Mouse (Mus musculus) ES-Bruce4 (cell line): ENCODE measurements around the gene Stx12. TPM values are rescaled to one million over a fixed set of nuclear protein-coding genes. Genes with fewer than 3 reads are reported as not detected.
A peak's percentile ranks its signal among the peaks of the same experiment; 100 is the strongest.

Experiments
- H3K27ac ChIP-seq: 2 replicates; pipeline ENCODE4 v1.5.1; 2012; ENCODE audit warnings: low read length, inconsistent platforms; ENCODE audit not compliant: insufficient read depth
- H3K27me3 ChIP-seq: 2 replicates; pipeline ENCODE4 v1.6.1; 2012; ENCODE audit warnings: mild to moderate bottlenecking, low read length, inconsistent platforms; ENCODE audit not compliant: control insufficient read depth, poor library complexity, insufficient read depth, severe bottlenecking
- H3K36me3 ChIP-seq: 2 replicates; pipeline ENCODE4 v1.6.1; 2012; ENCODE audit warnings: inconsistent platforms, mild to moderate bottlenecking, low read length, moderate library complexity; ENCODE audit not compliant: control insufficient read depth, poor library complexity, insufficient read depth, severe bottlenecking
- H3K4me1 ChIP-seq: one replicate; pipeline ENCODE4 v1.8.1; 2011; ENCODE audit warnings: low read length; ENCODE audit not compliant: control insufficient read depth, insufficient read depth
- H3K4me3 ChIP-seq: 2 replicates; pipeline ENCODE4 v1.5.1; 2011; ENCODE audit warnings: low read depth, mild to moderate bottlenecking, low read length
- H3K9ac ChIP-seq: 2 replicates; pipeline ENCODE4 v1.6.1; 2012; ENCODE audit warnings: low read depth, mild to moderate bottlenecking, inconsistent platforms; ENCODE audit not compliant: poor library complexity, severe bottlenecking
- H3K9me3 ChIP-seq: replicated peaks from 2 replicates; pipeline ENCODE4 v1.6.1; 2012; ENCODE audit warnings: mild to moderate bottlenecking, low read length, inconsistent platforms; ENCODE audit not compliant: control insufficient read depth, poor library complexity, insufficient read depth, severe bottlenecking
- CTCF ChIP-seq: IDR thresholded peaks from one replicate; pipeline ENCODE4 v1.8.1; 2011; ENCODE audit warnings: low read depth, low read length
- EP300 ChIP-seq: IDR thresholded peaks from 2 replicates; pipeline ENCODE4 v1.6.1; 2011; ENCODE audit warnings: low read depth, low read length; ENCODE audit not compliant: insufficient read depth
- POLR2A ChIP-seq: IDR thresholded peaks from one replicate; pipeline ENCODE4 v1.8.1; 2011; ENCODE audit warnings: low read length; ENCODE audit not compliant: insufficient read depth
- polyA plus RNA-seq: library from polyadenylated mRNA; stranded (reverse); fragments of >200 nt; gene quantifications from 2 replicates; pipeline ENCODE4 v1.2.4, GENCODE M21; 2011; ENCODE audit warnings: low read depth; ENCODE audit not compliant: missing spikeins, insufficient read depth, insufficient read length

Stx12 gene
- polyA plus RNA-seq, 1 experiment = 58.4 TPM

- Histone ChIP-seq H3K4me1 (no peaks in the 10 kb centered on the region), H3K9ac (no peak overlapping the region), H3K4me3 (no peak overlapping the region), H3K9me3 (no peaks in the 10 kb centered on the region), H3K27ac (no peak overlapping the region), H3K27me3 (no peaks in the 10 kb centered on the region), H3K36me3 (no peaks in the 10 kb centered on the region; the same call in 1 of the 2 replicates)
- no peak for TF ChIP-seq CTCF
- no peak for TF ChIP-seq EP300
- TF ChIP-seq POLR2A = no peak
These were observed 19.8 kb upstream of the Stx12 start for GRCm38 (mm10) chr4:132904071-132904470.

GRCm38 (mm10) chr4:132898197-132898596 lies 13.9 kb upstream of the Stx12 start:
- H3K9me3 ChIP-seq = no peaks in the 10 kb centered on the region
- H3K9ac ChIP-seq = no peak overlapping the region
- H3K27ac ChIP-seq = no peak overlapping the region
- H3K27me3 ChIP-seq = no peaks in the 10 kb centered on the region
- no peak overlapping the region for H3K4me3 ChIP-seq
- no peak for TF ChIP-seq POLR2A
- no peak for TF ChIP-seq EP300
- no peak for TF ChIP-seq CTCF
- no peaks in the 10 kb centered on the region for H3K36me3 ChIP-seq
- no peaks in the 10 kb centered on the region for H3K4me1 ChIP-seq

- no peaks in the 10 kb centered on the region for H3K9me3 ChIP-seq
- H3K27me3 ChIP-seq = no peaks in the 10 kb centered on the region
- no peaks in the 10 kb centered on the region for H3K36me3 ChIP-seq
- H3K27ac ChIP-seq = no peak overlapping the region
- H3K4me3 ChIP-seq = no peak overlapping the region
- H3K9ac ChIP-seq = no peak overlapping the region
- TF ChIP-seq CTCF = no peak
- TF ChIP-seq EP300 = no peak
- TF ChIP-seq POLR2A = no peak
- no peaks in the 10 kb centered on the region for H3K4me1 ChIP-seq
These were observed 10.1 kb upstream of the Stx12 start for GRCm38 (mm10) chr4:132894402-132894801.

GRCm38 (mm10) chr4:132884844-132885374 lies 600 bp upstream of the Stx12 start:
- Histone ChIP-seq H3K36me3 (no peaks in the 10 kb centered on the region), H3K9me3 (no peaks in the 10 kb centered on the region), H3K4me3 (peak overlapping the region; percentile 95), H3K4me1 (no peaks in the 10 kb centered on the region), H3K27me3 (no peaks in the 10 kb centered on the region), H3K9ac (peak overlapping the region; percentile 78), H3K27ac (peak overlapping the region; percentile 24)
- no peak for TF ChIP-seq CTCF

GRCm38 (mm10) chr4:132883561-132884063 lies 697 bp downstream of the Stx12 start:
- H3K9me3 ChIP-seq = no peaks in the 10 kb centered on the region
- no peak for TF ChIP-seq EP300
- TF ChIP-seq CTCF = no peak
- no peak for TF ChIP-seq POLR2A
- no peak overlapping the region for H3K27ac ChIP-seq

GRCm38 (mm10) chr4:132874363-132875097 lies 9.8 kb downstream of the Stx12 start:
- Histone ChIP-seq H3K4me1 (no peaks in the 10 kb centered on the region), H3K9me3 (no peaks in the 10 kb centered on the region)
- no peak for TF ChIP-seq POLR2A
- TF ChIP-seq EP300 = no peak
- no peak for TF ChIP-seq CTCF

More at GRCm38 (mm10) chr4:132883561-132884063, 697 bp downstream of the Stx12 start:
- Histone ChIP-seq H3K27me3 (no peaks in the 10 kb centered on the region), H3K36me3 (no peaks in the 10 kb centered on the region), H3K4me1 (no peaks in the 10 kb centered on the region), H3K9ac (peak overlapping the region; percentile 78), H3K4me3 (peak overlapping the region; percentile 75)

More at GRCm38 (mm10) chr4:132874363-132875097, 9.8 kb downstream of the Stx12 start:
- no peaks in the 10 kb centered on the region for H3K27me3 ChIP-seq
- peaks cover 5% of the 10 kb centered on the region; the same call in 1 of the 2 replicates for H3K36me3 ChIP-seq
- no peak overlapping the region for H3K27ac ChIP-seq
- no peak overlapping the region for H3K4me3 ChIP-seq
- H3K9ac ChIP-seq = no peak overlapping the region
